Mouse (Mus musculus) adipocyte (in vitro differentiated cells): ENCODE data around the gene Necab3.

Experiments
- DNase-seq: peaks from one replicate; pipeline ENCODE4 v3.0.0-alpha.2; 2016; ENCODE audit warnings: low spot score

Necab3 gene

GRCm38 (mm10) chr2:154541630-154542029, 17.1 kb downstream of the Necab3 start:
- no peak for DNase-seq

- peak; percentile 74 for DNase-seq
These were observed 19.0 kb downstream of the Necab3 start for GRCm38 (mm10) chr2:154539720-154540119.

DNA sequence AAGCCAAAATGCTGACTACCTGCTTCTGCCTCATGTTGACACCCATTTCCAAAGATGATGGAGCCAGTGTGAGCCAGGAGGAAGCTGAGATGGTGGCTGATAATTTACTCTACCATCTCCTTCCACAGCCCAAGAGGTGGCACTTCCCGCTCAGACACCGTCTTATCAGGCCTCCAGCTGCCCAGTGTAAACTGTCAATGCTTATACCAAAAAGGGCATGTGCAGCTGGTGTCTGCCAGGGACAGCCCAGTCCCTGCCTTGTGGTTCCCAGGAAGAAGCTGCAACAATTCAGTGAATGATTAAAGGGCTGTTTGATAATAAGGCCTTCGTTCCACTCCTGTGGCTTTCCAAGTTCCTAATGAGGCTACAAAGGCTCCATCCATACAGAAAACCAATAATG, 20.0 kb downstream of the Necab3 start:
- DNase-seq, result no peak

DNA sequence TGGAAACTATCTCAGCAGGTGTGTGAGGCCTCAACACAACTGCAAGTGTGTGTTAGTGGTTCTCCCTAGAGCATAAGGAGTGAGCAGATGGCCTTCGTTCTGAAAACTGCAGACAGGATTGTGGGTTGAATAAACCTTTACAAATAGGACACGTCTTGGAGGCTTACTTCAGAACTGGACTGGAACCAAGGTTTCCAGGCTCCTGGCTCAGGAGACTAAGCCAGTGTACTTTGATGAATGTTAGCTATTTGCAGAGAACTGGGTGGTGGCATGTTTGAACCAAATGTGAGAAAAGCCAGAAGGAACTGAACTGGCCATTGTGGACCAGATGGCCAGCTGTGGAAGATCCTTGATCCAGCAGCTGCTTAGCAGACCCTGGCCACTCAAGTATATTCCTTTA, 20.4 kb downstream of the Necab3 start:
- no peak for DNase-seq

GRCm38 (mm10) chr2:154534704-154535270, 23.9 kb downstream of the Necab3 start:
- no peak for DNase-seq

DNA sequence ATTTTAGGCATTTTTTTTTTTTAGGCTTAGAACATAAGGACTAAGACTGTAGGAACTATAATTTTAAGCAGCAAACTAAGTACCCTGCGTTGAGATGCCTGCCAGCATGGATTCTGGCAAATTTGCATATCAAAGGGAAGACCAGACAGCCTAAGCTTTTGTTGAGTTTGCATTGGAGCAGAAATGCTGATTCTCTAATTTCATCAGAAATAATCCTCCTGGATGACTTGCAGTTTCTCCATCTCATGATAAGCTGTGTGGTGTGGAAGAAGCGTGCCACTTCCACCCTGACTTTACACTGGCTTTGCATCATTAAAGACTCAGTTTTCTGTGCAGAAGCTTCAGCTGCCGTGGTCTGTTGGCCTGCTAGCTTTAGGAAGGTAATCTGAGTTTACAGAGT, 25.8 kb downstream of the Necab3 start:
- no peak for DNase-seq

DNA sequence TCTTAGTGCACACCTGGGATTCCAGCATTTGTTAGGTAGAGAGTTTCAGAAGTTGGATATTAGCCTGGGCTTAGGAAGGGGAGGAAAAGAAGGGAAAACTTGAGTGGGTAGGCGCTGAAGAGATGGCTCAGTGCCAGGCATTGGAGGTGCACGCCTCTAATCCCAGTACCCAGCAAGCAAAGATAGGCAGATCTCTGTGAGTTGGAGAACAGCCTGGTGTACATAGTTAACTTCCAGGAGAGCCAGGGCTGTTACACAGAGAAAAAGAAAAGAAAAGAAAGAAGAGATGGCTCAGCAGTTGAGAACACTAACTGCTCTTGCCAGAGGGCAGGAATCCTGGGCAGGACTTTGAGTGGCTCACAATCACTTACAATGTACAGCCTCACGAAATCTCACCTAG, 32.2 kb downstream of the Necab3 start:
- DNase-seq, result no peak

GRCm38 (mm10) chr2:154525285-154525684, 33.4 kb downstream of the Necab3 start:
- no peak for DNase-seq

DNA sequence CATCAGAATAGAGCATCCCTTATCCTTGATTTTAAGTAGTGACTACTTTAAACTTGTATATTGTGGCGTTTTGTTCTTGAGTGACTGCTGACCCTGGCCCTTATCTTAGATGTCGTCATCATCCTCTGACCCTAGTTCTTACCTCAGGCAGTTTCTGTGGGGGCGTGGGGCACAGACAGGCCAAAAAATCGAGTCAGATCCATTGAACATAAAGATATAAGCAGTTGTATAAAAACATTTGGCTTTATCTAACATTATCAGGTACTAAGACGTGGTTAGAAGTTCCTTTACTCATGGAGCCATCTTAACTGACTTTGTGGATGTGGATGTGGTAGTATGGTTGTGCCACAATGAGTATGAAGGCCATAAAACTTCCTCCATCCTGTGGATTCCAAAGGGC, 36.4 kb downstream of the Necab3 start:
- no peak for DNase-seq

- no peak for DNase-seq
These were observed 37.2 kb downstream of the Necab3 start for GRCm38 (mm10) chr2:154521449-154521848.

DNA sequence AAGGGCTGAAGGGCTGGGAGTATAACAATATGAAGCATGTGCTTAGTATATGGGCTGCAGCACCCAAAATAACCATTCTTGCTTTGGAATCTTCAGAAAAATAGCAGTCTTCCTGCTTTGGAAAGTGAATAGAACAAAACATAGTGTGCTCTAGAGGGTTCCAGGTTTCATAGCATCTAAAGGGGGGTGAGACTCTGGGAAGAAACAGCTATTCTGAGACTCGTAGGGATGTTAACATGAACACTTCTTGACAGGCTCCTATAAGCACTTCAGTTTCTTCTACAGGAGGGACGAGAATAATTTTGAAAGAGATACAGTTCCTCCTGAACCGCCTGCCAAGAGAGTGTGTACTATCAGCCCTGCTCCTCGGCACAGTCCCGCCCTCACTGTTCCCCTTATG, 41.3 kb downstream of the Necab3 start:
- no peak for DNase-seq

DNA sequence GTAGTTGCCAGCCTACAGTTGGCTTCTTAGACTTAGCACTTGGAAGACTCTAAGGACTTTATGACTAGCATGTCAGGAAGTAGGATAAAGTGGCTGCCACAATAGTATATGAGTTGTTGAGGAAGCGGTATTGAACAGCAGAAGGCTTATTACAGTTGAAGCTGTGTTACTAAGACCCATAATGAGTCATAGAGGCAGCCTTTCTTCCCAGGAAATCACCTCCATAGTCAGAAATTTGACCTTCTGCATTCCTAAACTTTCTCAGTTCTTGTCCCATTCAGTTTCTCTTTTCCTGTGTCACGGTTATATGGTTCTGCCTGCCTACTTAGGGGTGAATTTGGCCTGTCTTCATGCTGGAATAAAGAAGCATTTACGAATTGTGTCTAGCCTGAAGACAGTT, 41.7 kb downstream of the Necab3 start:
- DNase-seq, result no peak

DNA sequence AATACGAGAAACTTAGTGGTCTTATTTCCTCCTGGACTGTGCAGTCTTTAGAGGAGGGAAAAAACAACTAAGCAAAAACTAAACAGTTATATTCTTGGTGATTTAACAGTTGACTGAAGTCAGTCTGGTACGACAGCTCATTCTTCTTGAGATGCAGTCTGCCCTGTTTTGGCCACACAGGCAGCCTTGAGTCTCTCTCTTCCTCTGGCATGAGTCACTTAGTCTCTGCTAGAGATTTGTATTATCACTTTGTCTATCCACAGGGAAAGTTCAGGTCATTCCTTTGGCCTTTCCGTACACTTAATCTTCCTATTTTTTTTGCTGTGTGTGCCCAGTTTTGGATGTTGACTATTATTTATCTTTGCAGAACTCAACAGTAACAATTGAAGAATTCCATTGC, 48.5 kb downstream of the Necab3 start:
- DNase-seq, result no peak

GRCm38 (mm10) chr2:154508450-154508849, 50.2 kb downstream of the Necab3 start:
- DNase-seq, result no peak

- no peak for DNase-seq
These were observed 51.0 kb downstream of the Necab3 start for GRCm38 (mm10) chr2:154507566-154508283.

DNA sequence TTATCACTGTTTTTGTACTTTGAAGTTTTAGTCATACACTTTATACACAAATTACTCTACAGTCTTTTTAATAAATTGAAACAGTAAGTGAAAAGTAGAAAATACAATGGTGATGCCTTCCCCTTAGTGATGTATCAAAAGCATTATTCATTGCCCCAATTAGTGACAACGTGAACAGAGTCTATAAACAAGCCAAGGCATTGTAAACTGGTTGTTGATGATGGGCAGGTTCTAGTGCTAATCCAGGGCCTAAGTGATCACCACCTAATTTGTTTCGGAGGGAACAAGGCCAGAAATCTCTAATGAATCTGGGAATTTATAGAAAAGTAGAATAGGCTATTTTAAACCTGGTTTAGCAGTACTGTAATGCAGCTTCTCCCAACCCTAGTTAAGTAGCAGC, 51.6 kb downstream of the Necab3 start:
- DNase-seq, result no peak

DNA sequence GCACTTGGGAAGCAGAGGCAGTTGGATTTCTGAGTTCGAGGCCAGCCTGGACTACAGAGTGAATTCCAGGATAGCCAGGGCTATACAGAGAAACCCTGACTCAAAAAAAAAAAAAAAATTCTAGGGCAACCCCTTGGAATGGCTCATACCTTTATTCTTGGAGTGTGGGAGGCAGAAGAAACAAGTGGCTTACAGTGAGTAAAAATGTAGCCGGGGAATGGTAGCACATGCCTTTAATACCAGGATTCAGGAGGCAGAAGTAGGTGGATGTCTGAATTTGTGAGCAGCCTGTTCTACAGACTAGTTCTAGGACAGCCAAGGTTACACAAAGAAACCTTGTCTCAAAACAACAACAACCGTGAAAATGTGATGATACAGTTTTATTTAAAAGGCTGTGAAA, 57.9 kb downstream of the Necab3 start:
- DNase-seq, result no peak

GRCm38 (mm10) chr2:154499717-154500247, 58.9 kb downstream of the Necab3 start:
- DNase-seq, result no peak

DNA sequence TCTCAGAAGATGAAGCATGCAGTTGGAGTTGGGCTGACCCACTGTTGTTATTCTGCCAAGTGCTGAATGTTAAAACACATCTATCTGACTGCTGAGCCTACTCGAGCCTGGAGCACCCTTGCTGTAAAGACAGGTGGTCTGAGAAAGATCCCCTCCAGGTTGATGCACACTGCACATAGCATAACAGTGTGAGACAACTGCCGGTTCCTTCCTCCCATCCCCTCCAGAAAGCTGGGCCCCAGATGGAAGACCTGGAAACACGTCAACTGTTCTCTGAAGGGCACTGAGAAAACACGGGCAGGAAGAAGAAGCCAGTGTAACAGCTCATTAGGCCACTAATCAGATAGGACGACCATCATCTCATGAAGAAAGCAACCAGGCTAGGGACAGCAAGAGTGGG, 60.1 kb downstream of the Necab3 start:
- no peak for DNase-seq

DNA sequence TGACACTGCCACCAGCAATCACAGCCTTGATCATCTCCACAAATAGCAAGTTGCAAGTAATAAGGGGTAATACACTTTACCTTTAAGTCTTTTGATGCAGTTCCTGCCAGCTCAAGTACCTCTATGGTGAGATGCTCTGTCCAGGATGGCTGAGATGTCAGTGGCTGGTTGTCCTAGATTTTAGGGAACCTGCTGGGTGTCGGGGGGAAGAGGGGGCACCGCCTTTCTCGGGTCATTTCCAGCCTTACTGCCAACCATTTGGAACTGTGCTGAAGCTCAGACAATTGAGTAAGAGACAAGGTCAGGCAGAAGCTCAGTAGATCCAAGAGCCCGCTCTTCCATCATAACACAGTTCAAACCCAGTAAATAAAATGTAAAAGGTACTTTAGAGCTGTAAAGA, 63.7 kb downstream of the Necab3 start:
- no peak for DNase-seq
